Mouse (Mus musculus) lung, embryonic 14.5 days (tissue): ENCODE measurements around the gene Gm6034. TPM values are rescaled to one million over a fixed set of nuclear protein-coding genes. Genes with fewer than 3 reads are reported as not detected.

ENCODE experiments used
- ATAC-seq: fragments of 200-750 bp; cut with Nextera tagmentation; 2 replicates; pipeline ENCODE4 v1.8.0; 2017; ENCODE audit warnings: mild to moderate bottlenecking, moderate TSS enrichment, moderate library complexity; ENCODE audit not compliant: insufficient read depth
- DNase-seq: peaks from one replicate; pipeline ENCODE4 v3.0.0-alpha.2; 2015
- H3K27ac ChIP-seq: fragments of 300-500 bp; sonication (generic); 2 replicates; pipeline ENCODE4 v1.5.1; 2014; ENCODE audit warnings: low read depth, mild to moderate bottlenecking, moderate library complexity
- H3K27me3 ChIP-seq: fragments of 300-500 bp; sonication (generic); 2 replicates; pipeline ENCODE4 v1.6.1; 2014; ENCODE audit warnings: low read length, control low read depth; ENCODE audit not compliant: insufficient read depth
- H3K36me3 ChIP-seq: fragments of 300-500 bp; sonication (generic); 2 replicates; pipeline ENCODE4 v1.6.1; 2014; ENCODE audit warnings: control low read depth; ENCODE audit not compliant: insufficient read depth
- H3K4me1 ChIP-seq: fragments of 300-500 bp; sonication (generic); 2 replicates; pipeline ENCODE4 v1.6.1; 2014; ENCODE audit warnings: antibody characterized with exemption, control low read depth; ENCODE audit not compliant: insufficient read depth
- H3K4me2 ChIP-seq: fragments of 300-500 bp; sonication (generic); 2 replicates; pipeline ENCODE4 v1.6.1; 2014; ENCODE audit warnings: mild to moderate bottlenecking
- H3K4me3 ChIP-seq: fragments of 300-500 bp; sonication (generic); 2 replicates; pipeline ENCODE4 v1.5.1; 2014; ENCODE audit warnings: low read depth, low read length
- H3K9ac ChIP-seq: fragments of 300-500 bp; sonication (generic); 2 replicates; pipeline ENCODE4 v1.6.1; 2014
- H3K9me3 ChIP-seq: fragments of 300-500 bp; sonication (generic); 2 replicates; pipeline ENCODE4 v1.6.1; 2016; ENCODE audit warnings: low read depth, low read length, control low read depth
- CTCF ChIP-seq: IDR thresholded peaks from 2 replicates; pipeline ENCODE4 v1.5.1; 2016; ENCODE audit warnings: antibody characterized with exemption, low read depth
- WGBS: fragments of 180-500 bp; shearing (Covaris S2); extraction: QIAGEN DNeasy Blood & Tissue Kit; methylation state at CpG from one replicate; pipeline ENCODE4 v1.1.7; 2014; 5-methylcytosine and 5-hydroxymethylcytosine counted together
- polyA plus RNA-seq: library from polyadenylated mRNA; unstranded; fragments of >200 nt; fragmentation: Nextera tagmentation; extraction: Ambion mirVana; gene quantifications from 2 replicates; pipeline ENCODE4 v1.2.1, GENCODE M21; 2014

Gene Gm6034
- polyA plus RNA-seq, 1 experiment from 2014 or later = not detected

GRCm38 (mm10) chr17:36014977-36015376 lies 27.8 kb upstream of the Gm6034 start:
- H3K36me3 ChIP-seq = peaks cover 4% of the 10 kb centered on the region; the same call in 1 of the 2 replicates
- H3K9ac ChIP-seq = no peak overlapping the region
- no peaks in the 10 kb centered on the region for H3K4me1 ChIP-seq
- H3K27ac ChIP-seq = no peak overlapping the region
- no peaks in the 10 kb centered on the region for H3K27me3 ChIP-seq
- DNase-seq (no peak), ATAC-seq (no peak)
- no peak for TF ChIP-seq CTCF
- WGBS = 89% methylated on average over 5 of the region's 5 CpGs
- H3K4me2 ChIP-seq = no peak overlapping the region
- H3K4me3 ChIP-seq = no peak overlapping the region
- H3K9me3 ChIP-seq = no peaks in the 10 kb centered on the region

GRCm38 (mm10) chr17:36017046-36017445 lies 25.7 kb upstream of the Gm6034 start:
- TF ChIP-seq CTCF = no peak
- 78% methylated on average over 5 of the region's 5 CpGs for WGBS
- DNase-seq = no peak

GRCm38 (mm10) chr17:36018979-36019378 lies 23.8 kb upstream of the Gm6034 start:
- Histone ChIP-seq H3K36me3 (peaks cover 4% of the 10 kb centered on the region; the same call in 1 of the 2 replicates), H3K4me2 (no peak overlapping the region)

More at GRCm38 (mm10) chr17:36017046-36017445, 25.7 kb upstream of the Gm6034 start:
- no peaks in the 10 kb centered on the region for H3K9me3 ChIP-seq
- peaks cover 4% of the 10 kb centered on the region; the same call in 1 of the 2 replicates for H3K36me3 ChIP-seq
- no peak overlapping the region for H3K4me3 ChIP-seq
- 0 out of 2 replicates have a peak, but pooled peaks cover 4% of the 10 kb centered on the region for H3K4me1 ChIP-seq
- ATAC-seq = no peak
- H3K27me3 ChIP-seq = no peaks in the 10 kb centered on the region
- H3K9ac ChIP-seq = no peak overlapping the region
- no peak overlapping the region for H3K4me2 ChIP-seq
- H3K27ac ChIP-seq = no peak overlapping the region

GRCm38 (mm10) chr17:36019519-36019918 lies 23.2 kb upstream of the Gm6034 start:
- Histone ChIP-seq H3K9ac (no peak overlapping the region), H3K36me3 (no peaks in the 10 kb centered on the region), H3K4me1 (0 out of 2 replicates have a peak, but pooled peaks cover 12% of the 10 kb centered on the region), H3K27me3 (no peaks in the 10 kb centered on the region), H3K4me2 (no peak overlapping the region), H3K27ac (no peak overlapping the region), H3K4me3 (no peak overlapping the region), H3K9me3 (no peaks in the 10 kb centered on the region)
- DNase-seq (no peak), ATAC-seq (no peak)
- 68% methylated on average over 3 of the region's 3 CpGs for whole genome bisulfite sequencing
- no peak for TF ChIP-seq CTCF

More at GRCm38 (mm10) chr17:36018979-36019378, 23.8 kb upstream of the Gm6034 start:
- Histone ChIP-seq H3K9ac (no peak overlapping the region), H3K4me1 (0 out of 2 replicates have a peak, but pooled peaks cover 12% of the 10 kb centered on the region), H3K9me3 (no peaks in the 10 kb centered on the region), H3K4me3 (no peak overlapping the region), H3K27ac (no peak overlapping the region), H3K27me3 (no peaks in the 10 kb centered on the region)
- DNase-seq = no peak
- ATAC-seq = no peak
- no peak for TF ChIP-seq CTCF
- WGBS = 61% methylated on average over 2 of the region's 2 CpGs

GRCm38 (mm10) chr17:36020191-36021073 lies 22.3 kb upstream of the Gm6034 start, which contains the start of gene H2-T24:
H2-T24 (minus strand) TSS chr17:36020560.
- DNase-seq = peak; percentile 74
- Histone ChIP-seq H3K27ac (peak within 1 kb of the TSS; percentile 46), H3K36me3 (no peaks in the 10 kb centered on the region), H3K4me3 (peak within 1 kb of the TSS; percentile 18), H3K9ac (no peak within 1 kb of the TSS), H3K4me2 (peak within 1 kb of the TSS; percentile 45), H3K9me3 (no peaks in the 10 kb centered on the region), H3K4me1 (0 out of 2 replicates have a peak, but pooled peaks cover 12% of the 10 kb centered on the region), H3K27me3 (no peaks in the 10 kb centered on the region)
- TF ChIP-seq CTCF = peak; percentile 46; the same call in 1 of the 2 replicates
- 32% methylated on average over 15 of the region's 15 CpGs for WGBS
- ATAC-seq = peak; percentile 62

- Histone ChIP-seq H3K27me3 (no peaks in the 10 kb centered on the region), H3K9me3 (no peaks in the 10 kb centered on the region), H3K4me3 (no peak overlapping the region), H3K4me2 (peak overlapping the region; percentile 45; the same call in 1 of the 2 replicates), H3K36me3 (no peaks in the 10 kb centered on the region), H3K27ac (no peak overlapping the region), H3K9ac (no peak overlapping the region), H3K4me1 (0 out of 2 replicates have a peak, but pooled peaks cover 12% of the 10 kb centered on the region)
- 93% methylated on average over 1 of the region's 1 CpGs for WGBS
- ATAC-seq (no peak), DNase-seq (no peak)
- no peak for TF ChIP-seq CTCF
Observed at GRCm38 (mm10) chr17:36021309-36021708, 21.5 kb upstream of the Gm6034 start.

- H3K4me2 ChIP-seq = no peak overlapping the region
- DNase-seq (no peak), ATAC-seq (no peak)
- TF ChIP-seq CTCF = no peak
- H3K27ac ChIP-seq = no peak overlapping the region
- 93% methylated on average over 9 of the region's 9 CpGs for WGBS
- no peaks in the 10 kb centered on the region for H3K27me3 ChIP-seq
- H3K4me1 ChIP-seq = 0 out of 2 replicates have a peak, but pooled peaks cover 12% of the 10 kb centered on the region
- no peak overlapping the region for H3K4me3 ChIP-seq
- H3K36me3 ChIP-seq = no peaks in the 10 kb centered on the region
- H3K9me3 ChIP-seq = no peaks in the 10 kb centered on the region
- no peak overlapping the region for H3K9ac ChIP-seq
Observed at GRCm38 (mm10) chr17:36022098-36022497, 20.7 kb upstream of the Gm6034 start.
